ENCODE assay signal across 8 mouse cellular contexts in the genomic region with DNA sequence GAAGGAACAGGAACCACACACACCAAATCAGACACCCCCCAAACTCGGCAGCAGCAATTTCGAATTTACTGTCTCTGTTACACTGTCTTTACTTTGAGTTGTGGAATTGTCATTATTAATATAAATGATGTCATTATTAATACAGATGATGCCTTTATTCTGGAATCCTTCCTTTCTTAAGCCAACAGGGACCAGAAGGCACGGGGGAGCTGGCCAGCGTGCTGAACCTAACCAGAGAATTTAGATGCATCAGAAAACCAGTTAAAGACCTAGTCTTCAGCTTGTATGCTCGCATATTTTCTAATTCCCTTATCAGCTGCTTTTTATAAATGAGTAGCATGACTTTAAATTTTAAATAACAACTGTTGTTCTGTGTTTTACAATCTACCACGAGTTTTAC. TPM values are rescaled to one million over a fixed set of nuclear protein-coding genes. Genes with fewer than 3 reads are reported as not detected.
DNase-seq lines count a peak whose midpoint lies in the region; ATAC-seq and TF ChIP-seq lines count a peak whose summit lies in the region.
"Had no signal": no experiment of that assay in that cellular context is flagged by ENCODE, and none has a peak within 500 bp of the region (broad histone marks: within the 10 kb centered on the region; RNA-seq: fewer than 3 reads in every experiment).

No protein-coding gene starts in this region.

- no peak for ATAC-seq in hindbrain, embryonic 11.5 days (ENCODE audit: low FRiP score)
- no peak for ATAC-seq in neural tube, embryonic 13.5 days (ENCODE audit: low read depth)
- no peak for ATAC-seq in CD4-positive, CD25-positive, alpha-beta regulatory T cell, adult 4 months

- 18% methylated on average over 6 of the region's 6 CpGs for WGBS in hindbrain, embryonic 11.5 days
- 18% methylated on average over 6 of the region's 6 CpGs for WGBS in neural tube, embryonic 13.5 days

- DNase-seq in left cerebral cortex, adult 2 months (ENCODE audit: extremely low spot score in 1 of 2, low spot score in 2 of 2): no peak
- DNase-seq in left cerebral cortex, postnatal 10 days (ENCODE audit: extremely low spot score in 1 of 2, low spot score in 2 of 2): no peak
- DNase-seq in adrenal gland, postnatal 25 days: peak; percentile 51
- DNase-seq in hindbrain, embryonic 11.5 days (ENCODE audit: low spot score): peak; percentile 72
- DNase-seq in cerebellum, adult 9-10 months: no peak

- intact Hi-C loops in left cerebral cortex, adult 2 months (cut with DNase I): loop anchor here (2.0 to 5.0 kb wide), 9 partner anchors 45 to 374 kb away; no protein-coding TSS in a partner anchor
- intact Hi-C loops in left cerebral cortex, postnatal 10 days (cut with DNase I): loop anchor here (5.0 to 10.0 kb wide), 2 partner anchors 249 to 374 kb away; no protein-coding TSS in a partner anchor

- no peaks in the 10 kb centered on the region for H3K27me3 ChIP-seq in hindbrain, embryonic 11.5 days (ENCODE audit: control insufficient read depth, insufficient read depth, low read length)
- no peaks in the 10 kb centered on the region for H3K27me3 ChIP-seq in neural tube, embryonic 13.5 days

- H3K9me3 ChIP-seq in hindbrain, embryonic 11.5 days (ENCODE audit: control insufficient read depth, low read length): no peaks in the 10 kb centered on the region
- no peaks in the 10 kb centered on the region for H3K9me3 ChIP-seq in neural tube, embryonic 13.5 days

- peak overlapping the region; percentile 100 for H3K27ac ChIP-seq in left cerebral cortex, adult 2 months
- H3K27ac ChIP-seq in hindbrain, embryonic 11.5 days (ENCODE audit: low read depth, low read length): no peak overlapping the region
- peak overlapping the region; percentile 97; the same call in 1 of the 2 replicates for H3K27ac ChIP-seq in neural tube, embryonic 13.5 days (replicated peaks)

- H3K4me2 ChIP-seq in hindbrain, embryonic 11.5 days (replicated peaks; ENCODE audit: low read depth, low read length): no peak overlapping the region; the same call in 1 of the 2 replicates
- H3K4me2 ChIP-seq in neural tube, embryonic 13.5 days: peak overlapping the region; percentile 70

- TF ChIP-seq CTCF in left cerebral cortex, adult 2 months (IDR thresholded peaks at IDR 0.05): no peak

- H3K9ac ChIP-seq in hindbrain, embryonic 11.5 days (ENCODE audit: low read depth, low read length): no peak overlapping the region
- H3K9ac ChIP-seq in neural tube, embryonic 13.5 days: no peak overlapping the region

- no peaks in the 10 kb centered on the region for H3K4me1 ChIP-seq in hindbrain, embryonic 11.5 days (replicated peaks; ENCODE audit: control insufficient read depth, insufficient read depth, low read length)
- H3K4me1 ChIP-seq in neural tube, embryonic 13.5 days (replicated peaks): peaks cover 21% of the 10 kb centered on the region

- H3K36me3 ChIP-seq in hindbrain, embryonic 11.5 days (ENCODE audit: control insufficient read depth, insufficient read depth, low read length): no peaks in the 10 kb centered on the region
- no peaks in the 10 kb centered on the region for H3K36me3 ChIP-seq in neural tube, embryonic 13.5 days

- H3K4me3 ChIP-seq in left cerebral cortex, adult 2 months: no peak overlapping the region; the same call in 1 of the 2 replicates
- H3K4me3 ChIP-seq in hindbrain, embryonic 11.5 days (ENCODE audit: low read depth, low read length): no peak overlapping the region
- H3K4me3 ChIP-seq in neural tube, embryonic 13.5 days: 0 out of 2 replicates have a peak overlapping the region, but pooled peaks have one; percentile 83

RNA-seq across cellular contexts. Expression of a gene that starts 0.9 kb away (rescaled TPM):
- total RNA-seq in left cerebral cortex, adult 2 months (2021): 100 to 1,000 TPM; 242 to 245 TPM
- total RNA-seq in left cerebral cortex, postnatal 10 days (2021): 100 to 1,000 TPM; 227 to 236 TPM
- total RNA-seq in adrenal gland, postnatal 25 days (2021): 9.7 and 12.7 TPM in 2 replicates
- polyA plus RNA-seq in hindbrain, embryonic 11.5 days (2014; fragmentation: Nextera tagmentation; extraction: Ambion mirVana): 21.0 and 24.3 TPM in 2 replicates
- polyA plus RNA-seq in neural tube, embryonic 13.5 days (2015; fragmentation: Nextera tagmentation; extraction: Ambion mirVana): 32.1 and 34.2 TPM in 2 replicates
- polyA plus RNA-seq in CD4-positive, CD25-positive, alpha-beta regulatory T cell, adult 4 months (2017; shearing (Covaris generic)): under 1 TPM in 1 of 2 experiments, not detected in 1; 0.38 TPM
- total RNA-seq: hematopoietic stem cell, adult 5-6 weeks had no signal

Comparison
In these comparisons a context has a peak if more than half of its experiments do, and no peak if none do; other contexts are left out.
1. DNase-seq: peak in adrenal gland, postnatal 25 days (single experiment) and hindbrain, embryonic 11.5 days (single experiment); none in left cerebral cortex, adult 2 months (0 of 2), left cerebral cortex, postnatal 10 days (0 of 2) and cerebellum, adult 9-10 months (single experiment).
2. RNA of a gene that starts 0.9 kb away (total RNA-seq): 242 to 245 TPM in left cerebral cortex, adult 2 months and 227 to 236 TPM in left cerebral cortex, postnatal 10 days; 9.7 to 12.7 TPM in adrenal gland, postnatal 25 days; every median in the first group is over 10 times any median in the second.